Mouse (Mus musculus) E14TG2a.4 (cell line): ENCODE data around the gene Il1rapl1.

Source experiments
- CTCF ChIP-seq: conservative IDR thresholded peaks from 2 replicates; pipeline ENCODE4 v1.5.1; 2014; ENCODE audit warnings: low read length
- NANOG ChIP-seq: IDR thresholded peaks from 2 replicates; pipeline ENCODE4 v1.6.1; 2014; ENCODE audit warnings: borderline replicate concordance, low read length, mixed read lengths

DNA sequence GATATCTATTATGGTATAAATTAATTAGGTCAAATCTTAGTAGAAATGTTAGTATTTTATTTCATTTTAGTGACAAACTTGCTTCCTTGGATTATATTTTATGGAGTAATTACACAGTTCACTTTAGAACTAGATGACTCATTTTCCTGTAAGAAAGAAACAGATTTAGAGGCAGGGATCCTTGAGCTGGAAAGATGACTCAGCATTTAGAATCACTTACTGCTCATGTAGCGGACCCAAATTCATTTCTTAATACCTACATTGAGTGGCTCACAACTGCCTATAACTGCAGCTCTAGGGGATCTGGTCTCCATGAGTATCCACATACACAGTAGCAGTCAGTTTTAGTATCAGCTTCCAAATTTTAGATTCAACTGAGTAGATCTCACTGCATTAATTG, 71.9 kb downstream of the Il1rapl1 start:
- TF ChIP-seq NANOG (no peak), CTCF (no peak)
